Mouse (Mus musculus): Measurements from ENCODE around the gene Ctnna2. TPM values are rescaled to one million over a fixed set of nuclear protein-coding genes. Genes with fewer than 3 reads are reported as not detected.

Ctnna2 gene
- polyA plus RNA-seq, 1 experiment from 2014 or later, result 1.6 TPM

GRCm38 (mm10) chr6:77373132-77373531 lies 606.4 kb downstream of the Ctnna2 start:
- Histone ChIP-seq H3K27me3 (ENCODE audit: control insufficient read depth, insufficient read depth, low read length) (no peaks in the 10 kb centered on the region), H3K27ac (replicated peaks; ENCODE audit: low read depth, low read length) (no peak overlapping the region), H3K4me2 (ENCODE audit: low read depth, severe bottlenecking) (no peak overlapping the region), H3K9me3 (ENCODE audit: control insufficient read depth, low read length) (no peaks in the 10 kb centered on the region), H3K4me1 (ENCODE audit: control insufficient read depth, insufficient read depth, low read length) (no peaks in the 10 kb centered on the region), H3K36me3 (ENCODE audit: control insufficient read depth, insufficient read depth, low read length) (no peaks in the 10 kb centered on the region), H3K4me3 (ENCODE audit: low read depth, low read length) (no peak overlapping the region), H3K9ac (ENCODE audit: low read length) (no peak overlapping the region)
- ATAC-seq (ENCODE audit: insufficient number of reproducible peaks, low FRiP score, low TSS enrichment, low read depth), result no peak
- WGBS, result 87% methylated on average over 5 of the region's 5 CpGs
- no peak for DNase-seq (ENCODE audit: low spot score)

DNA sequence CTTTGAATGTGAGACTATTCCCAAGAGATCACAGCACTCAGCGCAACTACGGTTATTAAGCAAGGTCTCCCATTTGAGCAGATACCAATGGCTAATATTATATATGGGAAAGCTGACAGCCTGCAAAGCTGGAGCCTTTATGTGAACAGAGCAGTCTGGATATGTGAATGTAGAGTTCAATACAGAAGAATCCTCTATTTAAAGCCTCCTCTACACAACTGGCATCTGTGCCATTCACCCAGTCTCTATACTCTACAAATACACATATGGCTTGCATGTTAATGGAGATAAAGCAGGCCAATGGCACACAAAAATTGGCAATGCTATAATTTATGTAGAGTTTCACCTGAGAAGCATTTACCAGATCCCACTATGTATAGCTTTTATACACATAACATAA lies 608.4 kb downstream of the Ctnna2 start:
- Histone ChIP-seq H3K4me3 (ENCODE audit: low read depth, low read length) (no peak overlapping the region), H3K4me2 (ENCODE audit: low read depth, severe bottlenecking) (no peak overlapping the region), H3K27ac (replicated peaks; ENCODE audit: low read depth, low read length) (no peak overlapping the region), H3K9me3 (ENCODE audit: control insufficient read depth, low read length) (no peaks in the 10 kb centered on the region), H3K9ac (ENCODE audit: low read length) (no peak overlapping the region), H3K36me3 (ENCODE audit: control insufficient read depth, insufficient read depth, low read length) (no peaks in the 10 kb centered on the region), H3K4me1 (ENCODE audit: control insufficient read depth, insufficient read depth, low read length) (no peaks in the 10 kb centered on the region), H3K27me3 (ENCODE audit: control insufficient read depth, insufficient read depth, low read length) (no peaks in the 10 kb centered on the region)
- DNase-seq (ENCODE audit: low spot score) (no peak), ATAC-seq (ENCODE audit: insufficient number of reproducible peaks, low FRiP score, low TSS enrichment, low read depth) (no peak)
- WGBS, result 89% methylated on average over 2 of the region's 2 CpGs

- no peak overlapping the region for H3K9ac ChIP-seq (ENCODE audit: low read length)
- no peaks in the 10 kb centered on the region for H3K4me1 ChIP-seq (ENCODE audit: control insufficient read depth, insufficient read depth, low read length)
- H3K9me3 ChIP-seq (ENCODE audit: control insufficient read depth, low read length), result no peaks in the 10 kb centered on the region
- WGBS, result 78% methylated on average over 6 of the region's 6 CpGs
- no peaks in the 10 kb centered on the region for H3K27me3 ChIP-seq (ENCODE audit: control insufficient read depth, insufficient read depth, low read length)
- no peak overlapping the region for H3K27ac ChIP-seq (replicated peaks; ENCODE audit: low read depth, low read length)
- no peaks in the 10 kb centered on the region for H3K36me3 ChIP-seq (ENCODE audit: control insufficient read depth, insufficient read depth, low read length)
- no peak for DNase-seq (ENCODE audit: low spot score)
- no peak for ATAC-seq (ENCODE audit: insufficient number of reproducible peaks, low FRiP score, low TSS enrichment, low read depth)
- H3K4me2 ChIP-seq (ENCODE audit: low read depth, severe bottlenecking), result no peak overlapping the region
- H3K4me3 ChIP-seq (ENCODE audit: low read depth, low read length), result no peak overlapping the region
Observed at GRCm38 (mm10) chr6:77358471-77358837, 621.0 kb downstream of the Ctnna2 start.

GRCm38 (mm10) chr6:77357748-77358470 lies 621.6 kb downstream of the Ctnna2 start:
- no peaks in the 10 kb centered on the region for H3K4me1 ChIP-seq (ENCODE audit: control insufficient read depth, insufficient read depth, low read length)
- H3K9me3 ChIP-seq (ENCODE audit: control insufficient read depth, low read length), result no peaks in the 10 kb centered on the region
- H3K36me3 ChIP-seq (ENCODE audit: control insufficient read depth, insufficient read depth, low read length), result no peaks in the 10 kb centered on the region
- H3K4me3 ChIP-seq (ENCODE audit: low read depth, low read length), result no peak overlapping the region
- WGBS, result 75% methylated on average over 9 of the region's 9 CpGs
- no peak overlapping the region for H3K9ac ChIP-seq (ENCODE audit: low read length)
- DNase-seq (ENCODE audit: low spot score) (no peak), ATAC-seq (ENCODE audit: insufficient number of reproducible peaks, low FRiP score, low TSS enrichment, low read depth) (no peak)
- no peaks in the 10 kb centered on the region for H3K27me3 ChIP-seq (ENCODE audit: control insufficient read depth, insufficient read depth, low read length)
- H3K27ac ChIP-seq (replicated peaks; ENCODE audit: low read depth, low read length), result no peak overlapping the region
- H3K4me2 ChIP-seq (ENCODE audit: low read depth, severe bottlenecking), result no peak overlapping the region

DNA sequence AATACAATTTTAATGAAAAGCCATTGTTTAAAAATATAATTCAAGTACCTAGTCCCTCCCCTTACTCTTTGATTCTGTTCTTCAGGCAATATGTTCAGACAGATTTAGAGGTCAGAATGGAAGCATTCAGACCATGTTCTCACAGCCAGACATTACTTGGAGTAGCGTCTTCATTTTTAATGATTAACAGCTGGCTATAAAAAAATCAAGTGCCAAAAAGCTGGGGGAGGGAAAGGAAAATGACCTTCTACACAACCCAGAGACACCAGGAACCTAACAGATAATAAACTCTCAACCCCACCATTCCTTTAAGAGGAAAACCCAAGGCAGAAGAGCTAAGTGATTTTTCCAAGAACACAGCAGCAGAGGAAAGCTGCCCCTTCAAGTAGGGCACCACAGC lies 624.7 kb downstream of the Ctnna2 start:
- H3K9ac ChIP-seq (ENCODE audit: low read length), result no peak overlapping the region
- WGBS, result 15% methylated on average over 1 of the region's 1 CpGs
- no peaks in the 10 kb centered on the region for H3K9me3 ChIP-seq (ENCODE audit: control insufficient read depth, low read length)
- H3K27me3 ChIP-seq (ENCODE audit: control insufficient read depth, insufficient read depth, low read length), result no peaks in the 10 kb centered on the region
- no peak for ATAC-seq (ENCODE audit: insufficient number of reproducible peaks, low FRiP score, low TSS enrichment, low read depth)
- no peak overlapping the region for H3K27ac ChIP-seq (replicated peaks; ENCODE audit: low read depth, low read length)
- no peaks in the 10 kb centered on the region for H3K36me3 ChIP-seq (ENCODE audit: control insufficient read depth, insufficient read depth, low read length)
- H3K4me1 ChIP-seq (ENCODE audit: control insufficient read depth, insufficient read depth, low read length), result no peaks in the 10 kb centered on the region
- H3K4me3 ChIP-seq (ENCODE audit: low read depth, low read length), result no peak overlapping the region
- DNase-seq (ENCODE audit: low spot score), result no peak
- no peak overlapping the region for H3K4me2 ChIP-seq (ENCODE audit: low read depth, severe bottlenecking)

GRCm38 (mm10) chr6:77343781-77344180 lies 635.7 kb downstream of the Ctnna2 start:
- H3K27ac ChIP-seq (replicated peaks; ENCODE audit: low read depth, low read length), result no peak overlapping the region
- no peaks in the 10 kb centered on the region for H3K36me3 ChIP-seq (ENCODE audit: control insufficient read depth, insufficient read depth, low read length)
- H3K9me3 ChIP-seq (ENCODE audit: control insufficient read depth, low read length), result no peaks in the 10 kb centered on the region
- no peak for DNase-seq (ENCODE audit: low spot score)
- no peak overlapping the region for H3K9ac ChIP-seq (ENCODE audit: low read length)
- no peak for ATAC-seq (ENCODE audit: insufficient number of reproducible peaks, low FRiP score, low TSS enrichment, low read depth)
- H3K4me2 ChIP-seq (ENCODE audit: low read depth, severe bottlenecking), result no peak overlapping the region
- no peak overlapping the region for H3K4me3 ChIP-seq (ENCODE audit: low read depth, low read length)
- H3K4me1 ChIP-seq (ENCODE audit: control insufficient read depth, insufficient read depth, low read length), result no peaks in the 10 kb centered on the region
- H3K27me3 ChIP-seq (ENCODE audit: control insufficient read depth, insufficient read depth, low read length), result no peaks in the 10 kb centered on the region

- H3K9me3 ChIP-seq (ENCODE audit: control insufficient read depth, low read length), result no peaks in the 10 kb centered on the region
- no peaks in the 10 kb centered on the region for H3K4me1 ChIP-seq (ENCODE audit: control insufficient read depth, insufficient read depth, low read length)
Observed at GRCm38 (mm10) chr6:77335537-77335936, 644.0 kb downstream of the Ctnna2 start.

DNA sequence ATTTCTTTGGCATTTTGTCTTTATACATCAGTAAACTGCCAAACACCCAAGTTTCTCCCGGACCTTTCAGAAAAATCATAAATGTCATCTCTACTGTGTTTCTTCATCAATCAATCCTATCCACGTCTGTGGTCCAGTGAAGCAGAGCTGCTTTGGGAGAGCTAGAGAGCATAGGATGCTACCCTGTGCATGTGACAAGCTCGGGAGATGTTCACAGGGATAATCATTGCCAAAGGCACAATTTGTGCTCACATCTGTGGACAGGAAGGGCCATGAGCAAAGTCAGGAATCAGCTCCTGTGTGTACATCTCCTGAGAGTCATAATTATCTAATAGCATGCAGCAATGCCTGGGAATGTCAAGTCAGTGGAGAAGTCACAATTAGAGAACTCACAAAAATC lies 654.8 kb downstream of the Ctnna2 start:
- H3K27ac ChIP-seq (replicated peaks; ENCODE audit: low read depth, low read length), result no peak overlapping the region
- no peaks in the 10 kb centered on the region for H3K9me3 ChIP-seq (ENCODE audit: control insufficient read depth, low read length)
- no peak overlapping the region for H3K4me2 ChIP-seq (ENCODE audit: low read depth, severe bottlenecking)
- ATAC-seq (ENCODE audit: insufficient number of reproducible peaks, low FRiP score, low TSS enrichment, low read depth) (no peak), DNase-seq (ENCODE audit: low spot score) (no peak)
- H3K4me3 ChIP-seq (ENCODE audit: low read depth, low read length), result no peak overlapping the region
- H3K9ac ChIP-seq (ENCODE audit: low read length), result no peak overlapping the region
- no peaks in the 10 kb centered on the region for H3K27me3 ChIP-seq (ENCODE audit: control insufficient read depth, insufficient read depth, low read length)
- H3K4me1 ChIP-seq (ENCODE audit: control insufficient read depth, insufficient read depth, low read length), result no peaks in the 10 kb centered on the region
- H3K36me3 ChIP-seq (ENCODE audit: control insufficient read depth, insufficient read depth, low read length), result no peaks in the 10 kb centered on the region
- WGBS, result 74% methylated on average over 3 of the region's 3 CpGs

More at GRCm38 (mm10) chr6:77335537-77335936, 644.0 kb downstream of the Ctnna2 start:
- Histone ChIP-seq H3K4me2 (ENCODE audit: low read depth, severe bottlenecking) (no peak overlapping the region), H3K36me3 (ENCODE audit: control insufficient read depth, insufficient read depth, low read length) (no peaks in the 10 kb centered on the region), H3K9ac (ENCODE audit: low read length) (no peak overlapping the region), H3K4me3 (ENCODE audit: low read depth, low read length) (no peak overlapping the region), H3K27ac (replicated peaks; ENCODE audit: low read depth, low read length) (no peak overlapping the region), H3K27me3 (ENCODE audit: control insufficient read depth, insufficient read depth, low read length) (no peaks in the 10 kb centered on the region)
- DNase-seq (ENCODE audit: low spot score) (no peak), ATAC-seq (ENCODE audit: insufficient number of reproducible peaks, low FRiP score, low TSS enrichment, low read depth) (no peak)
- WGBS, result 88% methylated on average over 2 of the region's 2 CpGs

DNA sequence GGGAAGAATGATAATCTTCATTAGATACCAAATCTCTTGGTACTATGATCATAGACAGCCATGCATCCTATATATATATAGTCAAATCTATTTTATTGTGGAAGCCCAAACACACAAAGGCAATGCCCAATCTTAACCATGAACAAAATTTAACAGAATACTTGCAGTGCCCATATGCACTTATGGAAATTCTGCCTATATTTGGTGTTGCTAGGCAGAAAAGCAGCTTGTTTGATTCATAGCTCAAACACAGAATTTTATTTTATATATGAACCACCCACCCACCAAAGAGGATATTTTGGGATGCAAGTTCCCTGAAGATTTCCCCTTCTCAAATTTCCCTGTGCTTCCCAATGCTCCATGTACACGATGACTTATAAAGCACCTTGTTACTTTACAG lies 655.2 kb downstream of the Ctnna2 start:
- 85% methylated on average over 1 of the region's 1 CpGs for WGBS
- ATAC-seq (ENCODE audit: insufficient number of reproducible peaks, low FRiP score, low TSS enrichment, low read depth) (no peak), DNase-seq (ENCODE audit: low spot score) (no peak)
- Histone ChIP-seq H3K4me3 (ENCODE audit: low read depth, low read length) (no peak overlapping the region), H3K4me1 (ENCODE audit: control insufficient read depth, insufficient read depth, low read length) (no peaks in the 10 kb centered on the region), H3K9ac (ENCODE audit: low read length) (no peak overlapping the region), H3K36me3 (ENCODE audit: control insufficient read depth, insufficient read depth, low read length) (no peaks in the 10 kb centered on the region), H3K9me3 (ENCODE audit: control insufficient read depth, low read length) (no peaks in the 10 kb centered on the region), H3K27me3 (ENCODE audit: control insufficient read depth, insufficient read depth, low read length) (no peaks in the 10 kb centered on the region), H3K27ac (replicated peaks; ENCODE audit: low read depth, low read length) (no peak overlapping the region), H3K4me2 (ENCODE audit: low read depth, severe bottlenecking) (no peak overlapping the region)

Measured in limb, embryonic 11.5 days (tissue).